Mouse (Mus musculus): ENCODE measurements around the gene Rap1b. TPM values are rescaled to one million over a fixed set of nuclear protein-coding genes. Genes with fewer than 3 reads are reported as not detected.

Rap1b gene
- total RNA-seq (2023) = 443 and 454 TPM in 2 replicates

DNA sequence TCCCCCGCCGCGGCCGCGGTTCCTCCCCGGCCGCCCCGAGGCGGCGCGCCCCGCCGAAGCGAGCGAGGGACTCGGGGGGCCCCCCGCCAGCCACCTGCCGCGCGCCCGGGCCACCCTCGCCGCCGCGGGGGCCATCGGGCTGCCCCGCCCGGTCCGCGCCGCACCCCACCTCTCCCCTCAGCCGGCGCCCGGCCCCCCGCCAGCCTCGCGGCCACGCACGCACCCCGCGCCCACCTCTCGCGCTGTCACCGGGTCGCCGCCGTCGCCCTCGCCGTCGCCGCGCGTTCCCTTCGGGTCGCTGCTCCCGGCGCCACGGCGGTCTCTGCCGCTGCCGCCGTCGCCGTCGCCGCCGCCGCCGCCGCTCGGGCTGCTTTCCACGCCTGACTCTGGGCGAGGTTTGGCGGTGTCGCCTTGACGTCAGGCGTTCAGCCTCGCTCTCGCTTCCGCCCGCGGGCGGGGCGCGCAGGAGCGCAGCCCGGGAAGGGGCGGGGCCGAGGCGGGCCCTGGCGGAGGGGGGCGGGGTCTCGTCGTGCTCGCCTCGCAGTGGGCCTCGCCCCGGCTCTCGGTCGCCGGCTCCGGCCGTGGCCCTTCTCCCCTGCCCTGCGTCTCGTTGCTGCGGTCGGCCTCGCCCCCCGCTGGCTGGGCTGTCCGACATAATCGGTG is at the start of gene Rap1b:
Rap1b (minus strand) TSS at position 439 of the 663 bp plus-strand sequence.

GRCm38 (mm10) chr10:117792141-117793091 is 53.4 kb downstream of the Rap1b start, which contains the start of gene Nup107:
TSS of gene Nup107 (minus strand) at chr10:117792705.

Other genes starting within 250 kb of the Rap1b start
- gene Cpm, start 216.5 kb downstream of the Rap1b start, total RNA-seq (2023) = 0.13 and 2.0 TPM in 2 replicates
- 297 and 380 TPM in 2 replicates for gene Mdm2, start 135.3 kb downstream of the Rap1b start, total RNA-seq (2023)
- gene Slc35e3, start 99.7 kb downstream of the Rap1b start, total RNA-seq (2023) = 4.0 and 5.0 TPM in 2 replicates
- gene Nup107, start 53.3 kb downstream of the Rap1b start, total RNA-seq (2023) = 20.7 and 25.3 TPM in 2 replicates

Data from neutrophil, adult 65 days (primary cell).